Mouse (Mus musculus): ENCODE measurements around the gene Tpcn1. TPM values are rescaled to one million over a fixed set of nuclear protein-coding genes. Genes with fewer than 3 reads are reported as not detected.
A peak's percentile ranks its signal among the peaks of the same experiment; 100 is the strongest.

The Tpcn1 gene
- polyA plus RNA-seq, 1 experiment from 2014 or later = 14.8 TPM

GRCm38 (mm10) chr5:120578504-120579081, 9.9 kb downstream of the Tpcn1 start:
- WGBS = 47% methylated on average over 12 of the region's 12 CpGs
- no peak overlapping the region for H3K9ac ChIP-seq (replicated peaks; ENCODE audit: low read depth, low read length)
- no peak overlapping the region for H3K4me3 ChIP-seq (ENCODE audit: low read depth, low read length)
- no peak overlapping the region for H3K4me2 ChIP-seq (ENCODE audit: low read depth, low read length)
- no peak for ATAC-seq (ENCODE audit: low read depth)
- no peaks in the 10 kb centered on the region for H3K9me3 ChIP-seq (ENCODE audit: control insufficient read depth, low read length)
- H3K4me1 ChIP-seq (ENCODE audit: control insufficient read depth, insufficient read depth, low read length) = peaks cover 29% of the 10 kb centered on the region
- peaks cover 2% of the 10 kb centered on the region; the same call in 1 of the 2 replicates for H3K36me3 ChIP-seq (ENCODE audit: control insufficient read depth, insufficient read depth, low read length)
- H3K27me3 ChIP-seq (ENCODE audit: control insufficient read depth, insufficient read depth, low read length) = no peaks in the 10 kb centered on the region
- H3K27ac ChIP-seq (ENCODE audit: low read depth, low read length) = peak overlapping the region; percentile 52

- no peaks in the 10 kb centered on the region for H3K9me3 ChIP-seq (ENCODE audit: control insufficient read depth, low read length)
- no peaks in the 10 kb centered on the region for H3K36me3 ChIP-seq (ENCODE audit: control insufficient read depth, insufficient read depth, low read length)
- no peak overlapping the region for H3K4me2 ChIP-seq (ENCODE audit: low read depth, low read length)
- H3K27ac ChIP-seq (ENCODE audit: low read depth, low read length) = peak overlapping the region; percentile 11; the same call in 1 of the 2 replicates
- no peak overlapping the region for H3K9ac ChIP-seq (replicated peaks; ENCODE audit: low read depth, low read length)
- ATAC-seq (ENCODE audit: low read depth) = no peak
- 48% methylated on average over 10 of the region's 10 CpGs for WGBS
- no peaks in the 10 kb centered on the region for H3K27me3 ChIP-seq (ENCODE audit: control insufficient read depth, insufficient read depth, low read length)
- H3K4me1 ChIP-seq (ENCODE audit: control insufficient read depth, insufficient read depth, low read length) = peaks cover 27% of the 10 kb centered on the region
- no peak overlapping the region for H3K4me3 ChIP-seq (ENCODE audit: low read depth, low read length)
Observed at GRCm38 (mm10) chr5:120577935-120578441, 10.5 kb downstream of the Tpcn1 start.

- WGBS = 80% methylated on average over 11 of the region's 11 CpGs
Observed at GRCm38 (mm10) chr5:120576781-120577301, 11.6 kb downstream of the Tpcn1 start.

GRCm38 (mm10) chr5:120574469-120575063, 13.9 kb downstream of the Tpcn1 start:
- 71% methylated on average over 10 of the region's 10 CpGs for WGBS
- peaks cover 40% of the 10 kb centered on the region for H3K4me1 ChIP-seq (ENCODE audit: control insufficient read depth, insufficient read depth, low read length)
- ATAC-seq (ENCODE audit: low read depth) = no peak
- H3K9ac ChIP-seq (replicated peaks; ENCODE audit: low read depth, low read length) = no peak overlapping the region
- H3K4me3 ChIP-seq (ENCODE audit: low read depth, low read length) = no peak overlapping the region
- no peak overlapping the region for H3K4me2 ChIP-seq (ENCODE audit: low read depth, low read length)
- no peaks in the 10 kb centered on the region for H3K36me3 ChIP-seq (ENCODE audit: control insufficient read depth, insufficient read depth, low read length)
- H3K27me3 ChIP-seq (ENCODE audit: control insufficient read depth, insufficient read depth, low read length) = no peaks in the 10 kb centered on the region
- no peaks in the 10 kb centered on the region for H3K9me3 ChIP-seq (ENCODE audit: control insufficient read depth, low read length)
- no peak overlapping the region for H3K27ac ChIP-seq (ENCODE audit: low read depth, low read length)

More at GRCm38 (mm10) chr5:120576781-120577301, 11.6 kb downstream of the Tpcn1 start:
- no peaks in the 10 kb centered on the region for H3K9me3 ChIP-seq (ENCODE audit: control insufficient read depth, low read length)
- no peak overlapping the region for H3K4me3 ChIP-seq (ENCODE audit: low read depth, low read length)
- peaks cover 27% of the 10 kb centered on the region for H3K4me1 ChIP-seq (ENCODE audit: control insufficient read depth, insufficient read depth, low read length)
- no peaks in the 10 kb centered on the region for H3K36me3 ChIP-seq (ENCODE audit: control insufficient read depth, insufficient read depth, low read length)
- H3K9ac ChIP-seq (replicated peaks; ENCODE audit: low read depth, low read length) = no peak overlapping the region
- no peak overlapping the region for H3K4me2 ChIP-seq (ENCODE audit: low read depth, low read length)
- H3K27ac ChIP-seq (ENCODE audit: low read depth, low read length) = no peak overlapping the region
- ATAC-seq (ENCODE audit: low read depth) = no peak
- no peaks in the 10 kb centered on the region for H3K27me3 ChIP-seq (ENCODE audit: control insufficient read depth, insufficient read depth, low read length)

GRCm38 (mm10) chr5:120571056-120571740, 17.3 kb downstream of the Tpcn1 start:
- H3K9me3 ChIP-seq (ENCODE audit: control insufficient read depth, low read length) = no peaks in the 10 kb centered on the region
- no peak for ATAC-seq (ENCODE audit: low read depth)
- no peak overlapping the region for H3K4me3 ChIP-seq (ENCODE audit: low read depth, low read length)
- 28% methylated on average over 14 of the region's 14 CpGs for WGBS
- H3K27ac ChIP-seq (ENCODE audit: low read depth, low read length) = peak overlapping the region; percentile 13; the same call in 1 of the 2 replicates
- no peaks in the 10 kb centered on the region for H3K27me3 ChIP-seq (ENCODE audit: control insufficient read depth, insufficient read depth, low read length)
- H3K4me2 ChIP-seq (ENCODE audit: low read depth, low read length) = no peak overlapping the region
- H3K4me1 ChIP-seq (ENCODE audit: control insufficient read depth, insufficient read depth, low read length) = peaks cover 55% of the 10 kb centered on the region
- no peak overlapping the region for H3K9ac ChIP-seq (replicated peaks; ENCODE audit: low read depth, low read length)
- H3K36me3 ChIP-seq (ENCODE audit: control insufficient read depth, insufficient read depth, low read length) = no peaks in the 10 kb centered on the region

GRCm38 (mm10) chr5:120570289-120570897, 18.1 kb downstream of the Tpcn1 start:
- no peaks in the 10 kb centered on the region for H3K9me3 ChIP-seq (ENCODE audit: control insufficient read depth, low read length)
- H3K9ac ChIP-seq (replicated peaks; ENCODE audit: low read depth, low read length) = no peak overlapping the region
- H3K4me3 ChIP-seq (ENCODE audit: low read depth, low read length) = no peak overlapping the region
- no peak for ATAC-seq (ENCODE audit: low read depth)
- H3K27ac ChIP-seq (ENCODE audit: low read depth, low read length) = peak overlapping the region; percentile 13; the same call in 1 of the 2 replicates
- peaks cover 63% of the 10 kb centered on the region for H3K4me1 ChIP-seq (ENCODE audit: control insufficient read depth, insufficient read depth, low read length)
- H3K36me3 ChIP-seq (ENCODE audit: control insufficient read depth, insufficient read depth, low read length) = no peaks in the 10 kb centered on the region
- 83% methylated on average over 11 of the region's 11 CpGs for WGBS
- no peak overlapping the region for H3K4me2 ChIP-seq (ENCODE audit: low read depth, low read length)
- no peaks in the 10 kb centered on the region for H3K27me3 ChIP-seq (ENCODE audit: control insufficient read depth, insufficient read depth, low read length)

- H3K27ac ChIP-seq (ENCODE audit: low read depth, low read length) = peak overlapping the region; percentile 52; the same call in 1 of the 2 replicates
- no peaks in the 10 kb centered on the region for H3K36me3 ChIP-seq (ENCODE audit: control insufficient read depth, insufficient read depth, low read length)
- no peak overlapping the region for H3K9ac ChIP-seq (replicated peaks; ENCODE audit: low read depth, low read length)
Observed at GRCm38 (mm10) chr5:120569791-120570190, 18.7 kb downstream of the Tpcn1 start.

GRCm38 (mm10) chr5:120568964-120569363, 19.5 kb downstream of the Tpcn1 start:
- WGBS = 85% methylated on average over 4 of the region's 4 CpGs
- Histone ChIP-seq H3K9me3 (ENCODE audit: control insufficient read depth, low read length) (no peaks in the 10 kb centered on the region), H3K36me3 (ENCODE audit: control insufficient read depth, insufficient read depth, low read length) (no peaks in the 10 kb centered on the region), H3K9ac (replicated peaks; ENCODE audit: low read depth, low read length) (no peak overlapping the region; the same call in 1 of the 2 replicates), H3K27me3 (ENCODE audit: control insufficient read depth, insufficient read depth, low read length) (no peaks in the 10 kb centered on the region), H3K4me2 (ENCODE audit: low read depth, low read length) (peak overlapping the region; percentile 26; the same call in 1 of the 2 replicates), H3K27ac (ENCODE audit: low read depth, low read length) (peak overlapping the region; percentile 93), H3K4me3 (ENCODE audit: low read depth, low read length) (no peak overlapping the region), H3K4me1 (ENCODE audit: control insufficient read depth, insufficient read depth, low read length) (peaks cover 69% of the 10 kb centered on the region)
- ATAC-seq (ENCODE audit: low read depth) = no peak

More at GRCm38 (mm10) chr5:120569791-120570190, 18.7 kb downstream of the Tpcn1 start:
- 95% methylated on average over 3 of the region's 3 CpGs for WGBS
- no peaks in the 10 kb centered on the region for H3K9me3 ChIP-seq (ENCODE audit: control insufficient read depth, low read length)
- H3K4me3 ChIP-seq (ENCODE audit: low read depth, low read length) = no peak overlapping the region
- no peaks in the 10 kb centered on the region for H3K27me3 ChIP-seq (ENCODE audit: control insufficient read depth, insufficient read depth, low read length)
- no peak overlapping the region for H3K4me2 ChIP-seq (ENCODE audit: low read depth, low read length)
- ATAC-seq (ENCODE audit: low read depth) = no peak
- peaks cover 69% of the 10 kb centered on the region for H3K4me1 ChIP-seq (ENCODE audit: control insufficient read depth, insufficient read depth, low read length)

Data from neural tube, embryonic 14.5 days (tissue).